Mouse (Mus musculus) c-Kit-positive CD71-positive TER-119-negative erythroid progenitor cells, embryonic 14.5 days (primary cell): Measurements from ENCODE around the gene Itpa.

Experiments
- DNase-seq: peaks from one replicate; pipeline ENCODE4 v3.0.0-alpha.2; 2013; ENCODE audit warnings: low read depth

Itpa gene

DNA sequence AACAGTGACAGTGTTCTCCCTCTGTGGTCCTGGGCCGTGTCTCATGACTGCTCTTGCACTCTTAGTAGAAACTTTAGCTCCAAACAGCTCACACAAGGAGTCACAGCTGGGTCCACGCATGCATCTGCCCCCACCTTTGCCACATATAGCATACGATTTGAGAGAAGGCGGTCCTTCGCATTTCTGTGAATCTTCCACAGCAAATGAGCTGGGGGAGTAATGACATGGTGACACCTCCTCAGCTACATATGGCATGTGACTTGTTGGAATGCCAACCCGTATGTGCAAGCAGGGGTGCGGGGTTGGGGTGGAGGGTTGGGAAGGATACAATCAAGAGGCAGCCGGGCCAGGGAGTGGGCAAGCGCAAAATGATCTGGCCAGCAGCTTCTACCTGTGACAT, 10.9 kb upstream of the Itpa start:
- no peak for DNase-seq

DNA sequence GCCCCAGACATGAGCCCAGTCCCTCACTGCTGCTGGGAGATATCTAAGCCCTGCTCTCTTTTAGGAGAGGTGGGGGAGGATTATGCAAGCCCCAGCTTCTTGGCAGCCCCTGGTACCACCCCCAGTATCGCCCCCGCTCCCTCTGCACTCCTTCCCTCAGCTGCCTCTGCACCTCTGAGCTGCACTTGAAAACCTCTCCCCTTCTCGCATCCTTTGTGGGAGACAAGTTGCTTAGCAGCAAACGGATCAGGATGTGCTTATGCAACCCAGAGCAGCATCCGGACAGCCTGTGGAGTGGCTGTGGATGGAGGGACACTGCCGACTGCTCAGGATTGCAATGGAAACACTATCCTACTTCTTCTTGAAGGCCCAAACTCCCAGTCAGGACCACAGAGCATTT, 9.9 kb upstream of the Itpa start:
- DNase-seq, result no peak

DNA sequence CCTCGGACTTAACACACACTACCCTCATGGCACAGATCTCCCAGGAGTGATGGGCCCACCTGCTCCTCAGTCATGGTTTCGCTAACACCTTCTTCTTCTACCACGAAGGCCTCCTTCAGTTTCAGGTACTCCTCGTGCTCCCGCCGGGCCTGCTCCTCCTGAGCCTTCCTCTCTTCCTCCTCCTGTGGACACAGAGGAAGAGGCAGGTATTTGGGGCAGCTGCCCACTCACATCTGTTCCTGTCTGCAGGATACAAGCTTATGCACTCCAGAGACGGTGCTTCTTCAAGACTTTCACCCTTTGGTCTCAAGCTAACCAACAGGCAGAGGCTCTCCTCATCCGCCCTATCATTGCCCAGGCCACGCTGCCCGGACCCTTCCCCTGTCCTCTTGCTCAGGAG, 8.9 kb upstream of the Itpa start:
- no peak for DNase-seq

DNA sequence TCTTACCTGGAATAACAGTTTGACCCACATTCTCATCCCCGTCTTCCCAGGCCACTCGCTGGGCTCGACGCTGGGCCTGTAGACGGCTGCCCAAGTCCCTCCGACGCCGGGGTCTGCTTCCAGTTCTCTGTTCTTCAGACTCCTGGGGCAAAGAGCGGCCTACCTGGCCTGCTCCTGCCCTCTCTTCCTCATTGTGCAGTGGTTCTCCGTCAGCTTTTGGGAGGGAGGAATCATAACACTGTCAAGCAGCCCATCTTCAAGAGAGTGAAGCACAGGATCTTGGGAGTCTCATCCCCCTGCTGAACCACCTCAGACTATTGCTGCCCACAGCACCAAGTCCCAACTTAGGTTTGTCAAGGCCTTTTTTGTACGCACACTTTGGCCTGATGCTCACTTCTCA, 4.1 kb upstream of the Itpa start:
- DNase-seq, result no peak

DNA sequence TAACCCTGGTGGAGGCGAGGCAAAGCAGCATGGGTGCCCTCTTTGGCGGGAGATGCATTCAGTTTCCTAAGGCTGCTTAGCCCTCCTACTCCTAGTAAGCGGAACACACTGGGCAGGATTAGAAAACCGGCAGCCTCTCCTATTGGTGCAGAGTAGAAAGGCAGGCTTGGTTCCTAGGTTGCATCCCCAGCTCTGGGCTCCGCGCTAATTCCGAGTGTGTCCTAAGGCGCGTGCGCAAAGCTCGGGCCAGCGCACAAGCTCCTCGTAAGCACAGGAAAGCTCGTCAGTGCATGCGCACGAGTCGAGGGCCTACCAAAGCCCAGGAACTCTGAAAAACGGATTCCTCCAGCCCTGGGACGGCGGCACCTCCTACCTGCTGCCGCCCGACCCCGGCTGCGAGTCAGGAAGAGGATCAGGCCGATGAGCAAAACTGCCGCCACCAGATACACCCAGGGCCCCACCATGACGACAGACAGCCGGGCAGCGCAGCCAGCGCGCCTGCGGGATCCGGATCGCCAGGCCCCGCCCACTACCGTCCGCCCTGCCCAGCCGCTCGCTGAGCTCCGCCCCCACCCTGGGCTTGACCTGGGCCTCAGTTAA, 3.2 kb upstream of the Itpa start, which contains the start of gene Ddrgk1:
Gene Ddrgk1 (minus strand): TSS at position 558 of the 600 bp plus-strand sequence.
- DNase-seq, result peak; percentile 91

DNA sequence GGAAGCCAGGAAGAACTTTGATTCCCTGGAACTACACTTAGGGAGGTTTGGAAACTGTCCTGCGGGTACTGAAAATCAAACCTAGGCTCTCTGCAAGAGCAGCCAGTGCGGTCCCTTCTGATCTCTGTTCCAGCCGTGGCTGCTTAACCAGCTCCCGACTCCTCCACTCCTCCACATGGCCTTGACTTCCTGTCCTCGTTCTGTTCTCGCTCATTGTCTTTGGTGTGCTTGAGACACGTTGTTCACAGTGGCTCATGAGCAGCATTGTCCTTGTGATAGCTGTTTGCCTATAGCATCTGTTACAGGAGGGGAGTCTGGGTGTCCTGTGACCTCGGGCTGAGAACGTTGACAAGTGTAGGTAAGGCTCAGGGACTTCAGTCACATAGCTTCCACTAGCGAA, 9.8 kb downstream of the Itpa start:
- DNase-seq, result no peak

DNA sequence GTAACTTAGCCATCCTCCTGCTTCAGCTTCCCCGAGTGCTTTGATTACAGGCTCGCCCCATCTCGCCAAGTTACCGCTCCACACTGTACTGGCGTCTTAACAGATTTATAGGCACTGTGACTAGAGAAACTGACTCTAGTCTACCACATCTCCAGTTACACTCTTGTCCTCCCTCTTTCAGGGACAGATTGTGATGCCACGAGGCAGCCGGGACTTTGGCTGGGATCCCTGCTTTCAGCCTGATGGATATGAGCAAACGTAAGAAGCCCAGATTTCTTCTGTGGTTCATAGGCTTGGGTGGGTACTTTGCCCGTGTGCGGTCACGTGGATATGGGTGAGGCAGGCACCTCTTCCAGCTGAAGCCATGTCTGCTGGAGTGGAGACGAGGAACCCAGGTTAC, 11.7 kb downstream of the Itpa start:
- DNase-seq, result no peak

DNA sequence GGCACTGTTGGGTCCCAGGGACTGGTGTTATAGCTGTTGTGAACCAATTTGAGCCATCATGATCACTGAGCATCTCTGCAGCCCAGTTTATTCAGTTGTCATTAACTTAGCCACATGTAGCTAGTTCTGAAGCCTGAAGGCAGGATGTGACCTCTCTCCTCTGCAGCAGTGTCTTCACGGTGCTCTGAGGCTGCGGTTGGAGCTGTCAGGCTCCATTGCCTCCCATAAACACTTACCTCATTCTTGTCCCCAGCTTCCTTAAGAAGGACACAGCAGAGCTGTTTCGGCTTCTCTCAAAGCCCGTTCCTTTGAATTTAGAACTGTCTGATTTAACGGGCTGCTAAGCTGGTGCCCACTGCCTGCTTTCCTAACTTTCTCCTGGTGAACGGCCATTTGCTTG, 12.5 kb downstream of the Itpa start:
- DNase-seq, result no peak

DNA sequence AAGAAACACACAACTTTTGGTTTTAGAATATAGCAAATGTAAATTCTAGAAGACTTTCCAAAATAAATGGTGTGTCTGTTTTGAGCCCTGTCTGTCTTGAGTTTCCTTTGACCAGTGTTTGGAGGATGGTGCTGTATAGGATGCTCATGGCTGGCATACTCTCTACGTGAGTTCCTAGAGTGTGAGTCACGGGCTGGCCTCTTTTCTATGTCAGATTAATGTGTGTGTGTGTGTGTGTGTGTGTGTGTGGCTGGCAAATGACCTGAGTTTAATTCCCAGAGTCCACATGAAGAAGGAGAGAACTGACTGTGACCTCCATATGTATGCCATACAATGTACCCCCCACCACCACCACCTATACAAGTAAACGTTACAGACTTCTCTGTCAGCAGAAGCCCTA, 14.1 kb downstream of the Itpa start:
- DNase-seq, result no peak

DNA sequence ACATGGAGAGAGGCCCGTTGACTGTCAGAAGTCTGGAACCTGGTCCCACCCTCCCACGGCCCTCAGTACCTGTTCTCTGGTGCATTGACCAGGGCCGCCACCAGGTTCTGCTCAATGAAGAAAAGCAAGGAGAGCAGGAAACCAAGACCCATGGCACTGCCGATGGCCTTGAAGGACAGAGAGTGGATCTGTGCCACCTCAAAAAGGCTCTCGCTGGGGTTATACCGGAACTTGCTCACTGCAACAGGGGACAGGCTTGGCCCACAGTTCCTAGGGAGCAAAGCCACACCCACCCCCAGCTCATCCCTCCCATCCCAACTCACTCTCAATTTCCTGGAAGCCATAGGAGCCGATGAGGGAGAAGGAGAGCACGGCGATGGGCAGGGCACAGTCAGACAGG, 18.0 kb downstream of the Itpa start:
- no peak for DNase-seq

DNA sequence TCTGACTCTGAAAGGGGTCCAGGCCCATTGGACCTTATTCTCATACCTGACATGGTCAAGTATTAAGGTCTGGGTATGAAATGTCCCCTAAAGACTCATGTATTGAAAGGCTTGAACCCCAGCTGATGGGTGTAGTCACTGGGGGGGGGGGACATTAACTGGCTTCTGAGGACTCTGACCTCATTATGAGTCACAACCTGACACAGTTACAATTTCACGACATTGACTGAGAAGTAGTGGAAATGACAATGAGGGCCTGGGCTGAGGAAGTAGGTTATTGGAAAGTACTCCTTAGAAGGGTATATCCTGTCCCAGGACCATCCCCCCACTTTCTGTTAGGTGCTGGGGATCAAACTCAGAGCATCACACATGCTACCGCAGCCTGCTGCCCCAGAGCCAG, 21.6 kb downstream of the Itpa start:
- DNase-seq, result no peak

DNA sequence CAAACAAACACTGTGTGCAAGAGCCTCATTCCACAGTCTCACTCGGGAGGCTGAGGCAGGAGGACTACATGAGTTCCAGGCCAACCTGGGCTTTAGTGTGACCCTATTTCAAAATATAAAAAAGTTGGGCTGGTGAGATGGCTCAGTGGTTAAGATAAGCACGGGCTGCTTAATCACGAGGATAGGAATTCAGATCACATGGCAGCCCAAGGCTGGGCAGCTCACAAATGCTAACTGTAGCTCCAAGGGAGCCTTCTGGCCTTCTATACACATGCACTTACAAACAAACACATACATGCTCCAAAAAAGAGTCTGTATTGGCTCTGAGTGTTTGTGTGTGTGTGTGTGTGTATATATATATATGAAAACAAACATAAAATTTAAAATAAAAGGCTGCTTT, 26.2 kb downstream of the Itpa start:
- no peak for DNase-seq

DNA sequence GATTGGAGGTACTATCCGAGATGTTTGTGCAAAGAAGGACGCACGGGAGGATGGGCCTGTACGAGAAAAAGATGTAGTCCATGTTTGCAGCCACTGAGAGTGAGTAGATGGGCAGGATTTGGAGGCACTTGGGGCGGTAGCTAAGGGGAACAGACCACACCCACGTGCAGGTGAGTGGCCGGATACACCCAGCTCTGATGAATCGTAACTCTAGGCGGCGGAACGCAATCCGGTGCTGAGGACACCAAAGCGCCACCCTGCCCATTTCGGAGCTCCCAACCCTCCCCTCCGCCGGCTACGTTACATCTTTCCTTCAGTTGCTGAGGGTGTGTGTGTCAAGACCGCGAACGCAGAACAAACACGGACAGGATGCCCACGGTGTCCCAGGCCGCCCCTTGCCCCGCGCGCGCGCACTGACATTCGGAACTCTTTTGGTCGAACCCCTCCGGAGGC, 29.3 kb downstream of the Itpa start:
- DNase-seq, result no peak

DNA sequence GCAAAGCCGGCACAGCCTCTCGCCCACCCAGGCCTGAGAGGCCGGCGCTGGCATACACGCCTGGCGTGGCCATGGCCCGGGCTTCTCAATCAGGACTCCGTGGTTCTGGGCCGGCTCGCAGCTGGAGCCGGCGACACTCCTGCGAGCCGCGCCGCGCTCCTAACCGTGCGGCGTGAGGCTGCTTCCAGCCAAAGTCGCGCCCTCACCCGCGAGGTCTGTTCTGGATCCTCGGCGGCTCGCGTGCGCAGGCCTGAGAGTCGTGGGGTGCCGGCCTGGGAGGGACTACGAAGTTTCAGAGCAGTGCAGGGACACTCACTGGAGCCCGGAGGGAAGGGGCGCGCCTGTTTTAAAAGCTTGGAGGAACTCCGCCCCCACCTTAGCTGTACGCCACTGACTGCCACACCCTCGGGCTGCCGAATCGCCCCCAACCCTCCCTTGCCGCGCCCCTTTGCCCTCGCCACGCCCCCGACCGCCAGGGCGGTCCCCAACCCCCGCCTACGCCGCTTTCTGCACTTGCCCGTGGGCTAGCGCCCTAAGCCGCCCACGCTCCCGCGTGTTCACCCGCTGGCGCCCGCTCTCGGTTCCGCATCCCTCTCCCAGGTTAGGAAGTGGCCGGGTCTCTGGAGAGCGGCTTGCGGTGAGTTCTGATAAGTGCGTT, 29.9 kb downstream of the Itpa start, which contains the start of gene Slc4a11:
Gene Slc4a11 (minus strand): TSS at position 367 of the 658 bp plus-strand sequence.
- peak; percentile 51 for DNase-seq

DNA sequence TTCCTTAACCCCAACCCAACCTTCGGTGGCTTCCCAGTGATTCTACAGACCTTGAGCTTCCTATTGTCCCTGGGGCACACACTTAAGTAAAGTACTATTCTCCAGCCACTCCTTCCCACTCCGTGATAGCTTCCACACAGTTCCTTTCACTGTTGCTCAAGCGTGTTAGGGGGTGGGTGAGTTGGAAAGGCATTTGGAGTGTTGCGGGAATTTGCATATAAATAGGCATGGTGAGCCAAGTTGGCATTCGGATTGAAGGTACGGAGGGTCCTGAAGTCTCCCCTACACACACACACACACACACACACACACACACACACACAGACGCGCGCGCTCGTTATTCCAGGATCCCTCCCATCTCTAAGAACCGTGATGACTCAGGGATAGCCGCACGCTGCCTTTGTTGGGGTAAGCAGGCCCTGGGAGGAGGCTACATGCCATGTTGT, 30.4 kb downstream of the Itpa start:
- no peak for DNase-seq

DNA sequence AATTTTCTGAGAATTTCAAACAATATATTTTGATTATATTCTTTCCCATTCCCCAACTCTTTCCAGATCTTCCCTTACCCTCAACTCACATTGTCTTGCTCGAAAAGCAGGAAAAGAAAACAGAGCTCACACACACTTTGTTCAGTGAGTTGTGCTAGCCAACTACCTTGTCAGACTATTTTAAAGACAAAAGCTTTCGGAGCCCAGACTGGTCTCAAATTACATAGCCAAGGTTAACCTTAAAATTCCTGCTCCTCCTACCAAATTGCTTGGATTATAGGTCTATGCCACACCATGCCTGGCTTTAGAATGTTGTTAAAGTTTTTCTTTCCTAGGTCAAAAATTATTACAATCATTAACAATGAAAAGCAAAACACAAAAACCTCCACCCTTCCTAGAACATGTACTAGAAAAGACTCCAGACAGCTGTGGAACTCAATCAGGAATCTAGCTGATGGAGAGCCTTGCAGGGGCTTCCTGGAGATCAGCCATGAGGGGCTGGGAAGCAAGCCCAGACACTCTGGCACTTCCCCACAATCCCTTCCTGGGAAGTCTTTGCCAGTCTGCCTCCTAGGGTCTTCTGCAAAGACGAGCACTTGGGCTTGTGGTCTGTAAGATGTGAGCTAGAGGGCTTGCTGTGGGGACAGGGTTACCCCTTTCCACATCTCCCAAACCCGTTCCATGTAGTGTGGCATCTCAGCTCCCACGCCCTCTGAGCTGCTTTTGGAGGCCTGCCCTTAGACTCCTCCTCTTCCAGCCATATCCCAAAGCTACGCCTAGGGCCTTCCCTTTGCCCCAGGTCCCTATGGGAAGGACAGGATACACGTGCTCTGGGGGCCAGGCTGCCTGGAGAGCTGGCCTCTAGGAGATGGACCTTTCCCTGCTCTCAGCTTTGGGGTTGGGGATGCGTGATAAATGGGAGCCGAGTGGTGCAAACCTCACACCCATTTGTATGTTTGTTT, 36.9 kb downstream of the Itpa start:
- no peak for DNase-seq

DNA sequence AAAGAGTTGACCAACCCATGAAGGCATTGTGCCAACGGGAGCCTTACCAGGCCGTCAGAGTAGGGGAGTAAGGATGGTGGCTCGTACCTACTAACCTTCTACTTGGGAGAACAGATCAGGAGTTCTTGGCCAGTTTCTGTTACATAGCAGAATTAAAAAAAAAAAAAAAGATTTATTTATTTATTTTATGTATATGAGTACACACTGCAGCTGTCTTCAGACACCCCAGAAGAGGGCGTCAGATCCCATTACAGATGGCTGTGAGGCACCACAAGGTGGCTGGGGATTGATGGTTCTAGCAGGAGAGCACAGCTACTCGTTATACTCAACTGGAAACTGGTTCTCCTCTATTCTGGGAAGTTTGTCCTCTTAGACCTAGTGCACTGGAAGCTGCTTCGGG, 37.8 kb downstream of the Itpa start:
- no peak for DNase-seq

DNA sequence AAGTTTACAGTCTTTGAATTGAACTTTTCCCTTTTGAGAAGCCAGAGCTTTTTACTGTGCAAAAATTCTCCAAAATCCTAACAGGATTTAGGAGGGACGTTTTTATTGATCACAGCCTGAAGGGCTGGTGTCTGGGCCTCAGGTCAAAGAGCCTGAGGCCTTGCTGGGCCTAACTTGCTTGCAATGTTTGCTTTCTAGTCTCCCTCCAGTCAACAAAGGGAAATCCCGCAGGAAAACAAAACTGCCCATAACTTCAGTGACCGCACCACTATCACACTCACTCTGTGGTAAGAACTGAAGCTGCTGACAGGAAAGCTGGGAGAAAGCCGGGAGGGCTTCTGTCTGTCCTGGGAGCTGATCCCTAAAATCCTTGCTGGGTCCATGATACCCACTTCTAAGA, 39.2 kb downstream of the Itpa start:
- no peak for DNase-seq

DNA sequence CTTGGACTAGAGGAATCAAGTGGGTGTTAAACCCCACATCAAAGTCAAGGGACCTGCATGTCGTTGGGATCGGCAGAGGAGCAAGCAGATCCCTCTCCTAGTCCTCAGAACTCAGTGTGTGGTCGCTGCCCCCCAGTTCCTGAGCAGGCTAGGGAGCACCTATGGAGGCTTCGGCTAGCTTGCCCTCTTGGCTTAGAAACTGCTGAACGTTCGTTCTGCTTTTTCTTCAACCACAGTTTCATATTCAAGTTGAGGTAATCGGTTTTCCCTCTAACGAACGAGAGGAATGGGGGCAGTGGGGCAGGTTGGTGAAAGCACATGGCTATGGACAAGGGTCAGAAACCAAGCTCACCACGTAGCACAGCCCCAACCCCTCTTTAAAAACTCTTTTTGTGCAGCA, 39.6 kb downstream of the Itpa start:
- no peak for DNase-seq

DNA sequence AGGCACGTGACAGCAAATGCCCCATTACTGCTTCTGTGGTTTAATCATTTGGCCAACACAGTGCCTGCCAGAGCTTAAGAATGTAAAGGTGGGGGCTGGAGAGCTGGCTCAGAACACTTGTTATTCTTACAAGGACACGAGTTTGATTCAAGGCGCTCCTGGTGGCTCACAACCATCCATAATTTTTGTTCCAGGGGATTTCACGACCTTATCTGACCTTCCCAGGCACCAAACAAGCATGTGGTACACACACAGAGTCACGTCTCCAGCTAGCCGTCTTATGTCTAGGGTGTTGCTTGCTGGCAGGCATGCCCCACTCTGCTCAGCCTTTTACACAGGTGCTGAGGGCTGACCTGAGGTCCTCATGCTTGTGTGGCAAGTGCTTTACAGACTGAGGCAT, 50.5 kb downstream of the Itpa start:
- DNase-seq, result no peak

DNA sequence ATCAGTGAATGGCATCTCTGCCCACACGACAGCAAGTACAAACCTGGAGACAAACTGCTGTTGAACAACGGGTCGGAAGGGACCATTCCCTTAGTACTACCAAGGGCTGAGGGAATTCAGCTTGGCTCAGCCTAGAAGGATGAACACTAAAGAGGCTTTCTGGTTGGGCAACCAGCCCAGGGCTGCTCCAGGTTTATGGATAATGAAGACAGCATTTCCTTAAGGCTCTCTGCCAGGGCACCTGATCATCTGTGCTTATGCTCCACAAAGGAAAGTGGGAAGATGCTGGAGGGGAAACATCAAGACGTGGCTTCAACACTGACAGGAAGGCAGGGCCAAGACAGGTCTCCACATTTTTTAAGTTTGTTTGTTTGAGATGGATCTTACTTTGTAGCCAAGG, 57.0 kb downstream of the Itpa start:
- no peak for DNase-seq

DNA sequence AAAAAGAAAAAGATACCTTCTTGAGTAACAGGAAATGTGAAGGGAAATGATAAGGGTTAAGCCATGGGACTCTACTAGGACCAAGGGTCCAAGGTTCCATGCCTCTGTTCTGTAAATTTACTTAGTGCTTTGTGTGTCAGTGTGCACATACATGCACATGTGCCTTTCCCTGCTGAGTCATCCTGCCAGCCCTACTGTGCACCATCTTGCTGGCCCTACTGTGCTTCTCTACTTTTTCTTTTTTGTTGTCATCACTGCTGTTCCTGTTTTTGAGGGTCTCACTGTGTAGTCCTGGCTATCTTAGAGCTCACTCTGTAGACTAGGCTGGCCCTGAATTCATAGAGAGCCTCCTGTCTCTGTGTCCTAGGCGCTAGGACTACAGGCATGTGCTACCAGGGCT, 60.3 kb downstream of the Itpa start:
- DNase-seq, result no peak
